In the genomic region with DNA sequence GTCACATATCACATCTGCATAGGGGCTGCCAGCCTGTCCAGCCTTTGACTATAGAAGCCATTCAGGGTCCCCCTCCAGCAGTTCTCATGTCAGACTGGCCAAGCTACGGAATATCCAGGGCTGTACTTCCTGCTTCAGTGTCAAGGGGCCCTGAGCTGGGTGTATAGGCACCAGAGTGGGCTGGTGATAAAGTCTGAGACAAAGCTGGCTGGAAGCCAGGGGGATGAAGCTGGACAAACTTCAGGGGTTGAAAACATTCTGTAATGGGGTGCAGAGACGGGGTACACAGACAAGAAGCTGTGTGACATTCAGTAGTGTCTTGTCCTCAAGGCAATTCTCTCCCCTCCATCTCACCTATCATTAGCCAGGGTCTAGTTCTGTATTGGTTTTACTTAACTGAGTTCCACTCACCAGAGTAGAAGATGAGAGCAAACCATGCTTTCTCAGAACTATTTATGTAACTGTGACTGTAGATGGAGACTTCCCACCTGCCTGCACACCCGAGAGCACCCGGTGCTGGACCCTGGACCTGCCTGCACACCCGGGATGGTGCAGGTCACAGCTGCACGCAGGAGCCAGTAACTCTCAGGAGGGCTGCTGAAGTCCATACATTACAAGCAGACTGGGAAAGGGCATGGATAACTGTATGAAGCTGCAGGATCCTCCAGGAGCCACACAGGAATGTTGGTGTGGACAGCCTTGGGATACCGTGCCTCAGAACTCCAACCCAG, we compare ENCODE assay signal across 9 mouse cellular contexts. TPM values are rescaled to one million over a fixed set of nuclear protein-coding genes. Genes with fewer than 3 reads are reported as not detected.
DNase-seq lines count a peak whose midpoint lies in the region; ATAC-seq lines count a peak whose summit lies in the region.
"Had no signal": no experiment of that assay in that cellular context is flagged by ENCODE, and none has a peak within 500 bp of the region (broad histone marks: within the 10 kb centered on the region; RNA-seq: fewer than 3 reads in every experiment).

No protein-coding gene starts in this region.

- H3K36me3 ChIP-seq in intestine, embryonic 16.5 days (ENCODE audit: control insufficient read depth, insufficient read depth, low read length) = peaks cover 8% of the 10 kb centered on the region
- H3K36me3 ChIP-seq in lung, embryonic 16.5 days (ENCODE audit: control insufficient read depth, insufficient read depth, low read length) = no peaks in the 10 kb centered on the region
- no peaks in the 10 kb centered on the region for H3K36me3 ChIP-seq in forebrain, embryonic 13.5 days (ENCODE audit: poor library complexity, severe bottlenecking)
- H3K36me3 ChIP-seq: midbrain, embryonic 12.5 days had no signal

- WGBS in intestine, embryonic 16.5 days = 31% methylated on average over 7 of the region's 7 CpGs
- WGBS in lung, embryonic 16.5 days = 29% methylated on average over 7 of the region's 7 CpGs
- 77% methylated on average over 7 of the region's 7 CpGs for WGBS in forebrain, embryonic 13.5 days

- peak; percentile 51 for ATAC-seq in intestine, embryonic 16.5 days
- ATAC-seq in lung, embryonic 16.5 days (ENCODE audit: low read depth) = no peak
- ATAC-seq in forebrain, embryonic 13.5 days = no peak

- intact Hi-C loops in heart, postnatal 14 days (cut with DNase I) = loop anchor here (5.0 kb wide), 3 partner anchors 318 to 403 kb away; a partner anchor contains a TSS

- H3K9me3 ChIP-seq in intestine, embryonic 16.5 days (ENCODE audit: control insufficient read depth, low read length) = no peaks in the 10 kb centered on the region
- H3K9me3 ChIP-seq in lung, embryonic 16.5 days (ENCODE audit: control insufficient read depth, low read length) = no peaks in the 10 kb centered on the region
- no peaks in the 10 kb centered on the region for H3K9me3 ChIP-seq in forebrain, embryonic 13.5 days (replicated peaks)
- H3K9me3 ChIP-seq: midbrain, embryonic 12.5 days had no signal

- DNase-seq in heart, adult 11 months = peak; percentile 94
- DNase-seq in heart, postnatal 14 days = no peak
- DNase-seq in Muller cell, postnatal 12 days (ENCODE audit: inconsistent ontology term) = peak; percentile 11
- no peak for DNase-seq in cerebellum, postnatal 36 days
- no peak for DNase-seq in cerebellum, adult 11-12 months

- peak overlapping the region; percentile 79 for H3K4me2 ChIP-seq in intestine, embryonic 16.5 days (ENCODE audit: low read depth, low read length)
- peak overlapping the region; percentile 69 for H3K4me2 ChIP-seq in lung, embryonic 16.5 days (ENCODE audit: low read depth, low read length)
- no peak overlapping the region for H3K4me2 ChIP-seq in forebrain, embryonic 13.5 days
- H3K4me2 ChIP-seq: midbrain, embryonic 12.5 days had no signal

- H3K4me1 ChIP-seq in intestine, embryonic 16.5 days (ENCODE audit: control insufficient read depth, insufficient read depth, low read length) = peaks cover 19% of the 10 kb centered on the region
- H3K4me1 ChIP-seq in lung, embryonic 16.5 days (replicated peaks; ENCODE audit: control insufficient read depth, insufficient read depth, low read length) = peaks cover 17% of the 10 kb centered on the region
- H3K4me1 ChIP-seq in forebrain, embryonic 13.5 days = peaks cover 12% of the 10 kb centered on the region

- H3K27ac ChIP-seq in intestine, embryonic 16.5 days (ENCODE audit: low read length) = peak overlapping the region; percentile 76
- H3K27ac ChIP-seq in lung, embryonic 16.5 days (ENCODE audit: low read length) = peak overlapping the region; percentile 24; the same call in 1 of the 2 replicates
- H3K27ac ChIP-seq in forebrain, embryonic 13.5 days = no peak overlapping the region
- H3K27ac ChIP-seq: midbrain, embryonic 12.5 days had no signal

- no peaks in the 10 kb centered on the region for H3K27me3 ChIP-seq in intestine, embryonic 16.5 days (replicated peaks; ENCODE audit: control insufficient read depth, insufficient read depth, low read length)
- H3K27me3 ChIP-seq in lung, embryonic 16.5 days (ENCODE audit: control insufficient read depth, insufficient read depth, low read depth, low read length) = no peaks in the 10 kb centered on the region
- peaks cover 11% of the 10 kb centered on the region for H3K27me3 ChIP-seq in forebrain, embryonic 13.5 days

- peak overlapping the region; percentile 47 for H3K4me3 ChIP-seq in intestine, embryonic 16.5 days (ENCODE audit: low read length)
- peak overlapping the region; percentile 64 for H3K4me3 ChIP-seq in lung, embryonic 16.5 days (ENCODE audit: low read length)
- H3K4me3 ChIP-seq in forebrain, embryonic 13.5 days = no peak overlapping the region
- H3K4me3 ChIP-seq: midbrain, embryonic 12.5 days had no signal

- H3K9ac ChIP-seq in intestine, embryonic 16.5 days (ENCODE audit: low read depth, low read length) = peak overlapping the region; percentile 55
- peak overlapping the region; percentile 52 for H3K9ac ChIP-seq in lung, embryonic 16.5 days (ENCODE audit: low read length)
- H3K9ac ChIP-seq in forebrain, embryonic 13.5 days = no peak overlapping the region
- H3K9ac ChIP-seq: midbrain, embryonic 12.5 days had no signal

RNA-seq across cellular contexts. Expression of a gene that starts 1.9 kb away (rescaled TPM):
- 1 to 10 TPM; 7.1 to 7.2 TPM for total RNA-seq in heart, postnatal 14 days (2021)
- 15.6 and 15.8 TPM in 2 replicates for polyA plus RNA-seq in intestine, embryonic 16.5 days (2015; fragmentation: Nextera tagmentation; extraction: Ambion mirVana)
- polyA plus RNA-seq in lung, embryonic 16.5 days (2015; fragmentation: Nextera tagmentation; extraction: Ambion mirVana) = 10.6 and 14.9 TPM in 2 replicates
- polyA plus RNA-seq in forebrain, embryonic 13.5 days (2015; fragmentation: Nextera tagmentation; extraction: Ambion mirVana) = 1.6 and 1.9 TPM in 2 replicates

RNA-seq across cellular contexts. Expression of a gene that starts 32.5 kb away (rescaled TPM):
- 1 to 10 TPM in 1 of 2 experiments, under 1 TPM in 1; 0.85 to 1.3 TPM for total RNA-seq in heart, postnatal 14 days (2021)
- polyA plus RNA-seq in intestine, embryonic 16.5 days (2015; fragmentation: Nextera tagmentation; extraction: Ambion mirVana) = 0.28 and 0.37 TPM in 2 replicates
- polyA plus RNA-seq in lung, embryonic 16.5 days (2015; fragmentation: Nextera tagmentation; extraction: Ambion mirVana) = 0.18 and 0.24 TPM in 2 replicates
- polyA plus RNA-seq in forebrain, embryonic 13.5 days (2015; fragmentation: Nextera tagmentation; extraction: Ambion mirVana) = 0.08 TPM in 1 of 2 replicates, not detected in the other

RNA-seq across cellular contexts. Expression of a gene that starts 43.1 kb away (rescaled TPM):
- 1 to 10 TPM; 2.6 to 3.0 TPM for total RNA-seq in heart, postnatal 14 days (2021)
- polyA plus RNA-seq in intestine, embryonic 16.5 days (2015; fragmentation: Nextera tagmentation; extraction: Ambion mirVana) = 1.3 and 1.4 TPM in 2 replicates
- 1.7 and 2.6 TPM in 2 replicates for polyA plus RNA-seq in lung, embryonic 16.5 days (2015; fragmentation: Nextera tagmentation; extraction: Ambion mirVana)
- polyA plus RNA-seq in forebrain, embryonic 13.5 days (2015; fragmentation: Nextera tagmentation; extraction: Ambion mirVana) = 4.2 and 5.2 TPM in 2 replicates

RNA-seq across cellular contexts. Expression of a gene that starts 43.6 kb away (rescaled TPM):
- total RNA-seq in heart, postnatal 14 days (2021) = 10 to 100 TPM; 23.4 to 23.9 TPM
- 0.78 and 1.2 TPM in 2 replicates for polyA plus RNA-seq in intestine, embryonic 16.5 days (2015; fragmentation: Nextera tagmentation; extraction: Ambion mirVana)
- 0.51 and 1.2 TPM in 2 replicates for polyA plus RNA-seq in lung, embryonic 16.5 days (2015; fragmentation: Nextera tagmentation; extraction: Ambion mirVana)
- polyA plus RNA-seq in forebrain, embryonic 13.5 days (2015; fragmentation: Nextera tagmentation; extraction: Ambion mirVana) = 0.71 and 0.80 TPM in 2 replicates

RNA-seq across cellular contexts. Expression of a gene that starts 52.4 kb away (rescaled TPM):
- 10 to 100 TPM; 26.4 to 27.0 TPM for total RNA-seq in heart, postnatal 14 days (2021)
- 4.1 and 5.9 TPM in 2 replicates for polyA plus RNA-seq in intestine, embryonic 16.5 days (2015; fragmentation: Nextera tagmentation; extraction: Ambion mirVana)
- 6.4 and 6.6 TPM in 2 replicates for polyA plus RNA-seq in lung, embryonic 16.5 days (2015; fragmentation: Nextera tagmentation; extraction: Ambion mirVana)
- 6.0 and 7.4 TPM in 2 replicates for polyA plus RNA-seq in forebrain, embryonic 13.5 days (2015; fragmentation: Nextera tagmentation; extraction: Ambion mirVana)

Comparison
In these comparisons a context has a peak if more than half of its experiments do, and no peak if none do; other contexts are left out.
1. DNase-seq: peak in heart, adult 11 months (single experiment) and Muller cell, postnatal 12 days (single experiment); none in heart, postnatal 14 days (0 of 2), cerebellum, postnatal 36 days (0 of 2) and cerebellum, adult 11-12 months (single experiment).